Mouse (Mus musculus): ENCODE measurements around the gene Lbhd1. TPM values are rescaled to one million over a fixed set of nuclear protein-coding genes. Genes with fewer than 3 reads are reported as not detected.
A peak's percentile ranks its signal among the peaks of the same experiment; 100 is the strongest.

Lbhd1 gene
- polyA plus RNA-seq, 1 experiment from 2014 or later, result 2.5 TPM

- no peak overlapping the region for H3K27ac ChIP-seq
- no peaks in the 10 kb centered on the region for H3K79me2 ChIP-seq (ENCODE audit: inconsistent target)
- WGBS (ENCODE audit: missing documents), result 85% methylated on average over 10 of the region's 10 CpGs
- H3K4me3 ChIP-seq (ENCODE audit: inconsistent target), result no peak overlapping the region
- H3K36me3 ChIP-seq (ENCODE audit: inconsistent target), result peaks cover 10% of the 10 kb centered on the region
These were observed 31.1 kb upstream of the Lbhd1 start for GRCm38 (mm10) chr19:8852236-8852928.

DNA sequence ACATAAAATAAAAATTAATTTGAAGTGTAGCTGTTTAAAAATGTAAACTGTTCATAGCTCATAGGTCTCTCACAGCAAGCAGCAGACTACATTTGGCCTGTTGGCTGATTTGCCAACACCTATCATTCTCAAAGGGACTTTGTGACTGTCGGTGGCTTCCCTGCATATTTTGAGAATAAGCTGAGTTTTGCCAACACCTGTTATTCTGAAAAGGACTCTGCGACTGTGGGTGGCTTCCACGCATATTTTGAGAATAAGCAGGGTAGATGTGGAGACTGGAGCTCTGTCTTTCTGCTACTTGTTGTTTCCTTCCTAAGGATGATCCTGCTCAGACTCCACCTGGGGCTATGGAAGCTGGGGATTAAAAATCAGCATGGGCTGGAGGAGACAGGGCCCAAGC is 30.4 kb upstream of the Lbhd1 start:
- 100% methylated on average over 2 of the region's 3 CpGs for WGBS (ENCODE audit: missing documents)
- Histone ChIP-seq H3K4me3 (ENCODE audit: inconsistent target) (no peak overlapping the region), H3K36me3 (ENCODE audit: inconsistent target) (peaks cover 5% of the 10 kb centered on the region), H3K79me2 (ENCODE audit: inconsistent target) (no peaks in the 10 kb centered on the region), H3K27ac (no peak overlapping the region)

- Histone ChIP-seq H3K4me3 (ENCODE audit: inconsistent target) (no peak overlapping the region), H3K36me3 (ENCODE audit: inconsistent target) (no peaks in the 10 kb centered on the region), H3K79me2 (ENCODE audit: inconsistent target) (no peaks in the 10 kb centered on the region), H3K27ac (no peak overlapping the region)
- 42% methylated on average over 4 of the region's 4 CpGs for WGBS (ENCODE audit: missing documents)
These were observed 25.8 kb upstream of the Lbhd1 start for GRCm38 (mm10) chr19:8857689-8858088.

GRCm38 (mm10) chr19:8859018-8859417 is 24.5 kb upstream of the Lbhd1 start:
- Histone ChIP-seq H3K27ac (no peak overlapping the region), H3K4me3 (ENCODE audit: inconsistent target) (no peak overlapping the region), H3K79me2 (ENCODE audit: inconsistent target) (no peaks in the 10 kb centered on the region), H3K36me3 (ENCODE audit: inconsistent target) (no peaks in the 10 kb centered on the region)
- 40% methylated on average over 1 of the region's 1 CpGs for WGBS (ENCODE audit: missing documents)

GRCm38 (mm10) chr19:8864265-8864664 is 19.3 kb upstream of the Lbhd1 start:
- H3K36me3 ChIP-seq (ENCODE audit: inconsistent target), result no peaks in the 10 kb centered on the region
- WGBS (ENCODE audit: missing documents), result 93% methylated on average over 6 of the region's 6 CpGs
- H3K79me2 ChIP-seq (ENCODE audit: inconsistent target), result no peaks in the 10 kb centered on the region
- no peak overlapping the region for H3K27ac ChIP-seq
- H3K4me3 ChIP-seq (ENCODE audit: inconsistent target), result no peak overlapping the region

GRCm38 (mm10) chr19:8870381-8870780 is 13.2 kb upstream of the Lbhd1 start:
- Histone ChIP-seq H3K79me2 (ENCODE audit: inconsistent target) (peaks cover 28% of the 10 kb centered on the region), H3K36me3 (ENCODE audit: inconsistent target) (peaks cover 15% of the 10 kb centered on the region), H3K4me3 (ENCODE audit: inconsistent target) (peak overlapping the region; percentile 55), H3K27ac (peak overlapping the region; percentile 69)
- WGBS (ENCODE audit: missing documents), result no CpG with 5 or more reads among the region's 3 CpGs

DNA sequence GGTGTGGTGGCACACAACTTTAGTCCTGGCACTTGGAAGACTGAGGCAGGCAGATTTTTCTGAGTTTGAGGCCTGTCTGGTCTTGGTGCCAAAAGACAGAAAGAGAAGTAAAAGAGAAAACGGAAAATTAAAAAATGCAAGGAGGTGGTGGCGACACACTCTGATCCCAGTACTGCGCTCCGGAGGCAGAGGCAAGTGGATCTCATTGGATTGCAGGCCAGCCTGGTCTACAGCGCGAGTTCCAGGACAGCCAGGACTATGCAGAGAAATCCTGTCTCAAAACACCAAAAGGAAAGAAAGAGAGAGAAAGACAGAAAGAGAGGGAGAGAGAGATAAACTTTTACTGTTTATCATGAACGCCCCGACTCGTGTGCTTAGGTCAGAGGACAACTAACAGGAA is 12.7 kb upstream of the Lbhd1 start:
- H3K36me3 ChIP-seq (ENCODE audit: inconsistent target), result peaks cover 18% of the 10 kb centered on the region
- H3K79me2 ChIP-seq (ENCODE audit: inconsistent target), result peaks cover 28% of the 10 kb centered on the region
- peak overlapping the region; percentile 69 for H3K27ac ChIP-seq
- peak overlapping the region; percentile 55 for H3K4me3 ChIP-seq (ENCODE audit: inconsistent target)
- WGBS (ENCODE audit: missing documents), result 20% methylated on average over 9 of the region's 9 CpGs

GRCm38 (mm10) chr19:8871267-8872186 is 12.0 kb upstream of the Lbhd1 start, which contains the start of gene Ubxn1:
Gene Ubxn1, plus strand, starts transcription at chr19:8871496.
- under 1% methylated on average over 54 of the region's 59 CpGs for WGBS (ENCODE audit: missing documents)
- Histone ChIP-seq H3K36me3 (ENCODE audit: inconsistent target) (peaks cover 25% of the 10 kb centered on the region), H3K27ac (peak within 1 kb of the TSS; percentile 69), H3K4me3 (ENCODE audit: inconsistent target) (peak within 1 kb of the TSS; percentile 55), H3K79me2 (ENCODE audit: inconsistent target) (peaks cover 28% of the 10 kb centered on the region)

GRCm38 (mm10) chr19:8872266-8872840 is 11.2 kb upstream of the Lbhd1 start:
- Histone ChIP-seq H3K79me2 (ENCODE audit: inconsistent target) (peaks cover 28% of the 10 kb centered on the region), H3K4me3 (ENCODE audit: inconsistent target) (peak overlapping the region; percentile 55), H3K36me3 (ENCODE audit: inconsistent target) (peaks cover 26% of the 10 kb centered on the region), H3K27ac (peak overlapping the region; percentile 62)
- 71% methylated on average over 10 of the region's 10 CpGs for WGBS (ENCODE audit: missing documents)

GRCm38 (mm10) chr19:8875031-8875430 is 8.5 kb upstream of the Lbhd1 start:
- peaks cover 26% of the 10 kb centered on the region for H3K36me3 ChIP-seq (ENCODE audit: inconsistent target)
- 93% methylated on average over 7 of the region's 7 CpGs for WGBS (ENCODE audit: missing documents)
- no peak overlapping the region for H3K4me3 ChIP-seq (ENCODE audit: inconsistent target)
- peaks cover 28% of the 10 kb centered on the region for H3K79me2 ChIP-seq (ENCODE audit: inconsistent target)
- H3K27ac ChIP-seq, result no peak overlapping the region

DNA sequence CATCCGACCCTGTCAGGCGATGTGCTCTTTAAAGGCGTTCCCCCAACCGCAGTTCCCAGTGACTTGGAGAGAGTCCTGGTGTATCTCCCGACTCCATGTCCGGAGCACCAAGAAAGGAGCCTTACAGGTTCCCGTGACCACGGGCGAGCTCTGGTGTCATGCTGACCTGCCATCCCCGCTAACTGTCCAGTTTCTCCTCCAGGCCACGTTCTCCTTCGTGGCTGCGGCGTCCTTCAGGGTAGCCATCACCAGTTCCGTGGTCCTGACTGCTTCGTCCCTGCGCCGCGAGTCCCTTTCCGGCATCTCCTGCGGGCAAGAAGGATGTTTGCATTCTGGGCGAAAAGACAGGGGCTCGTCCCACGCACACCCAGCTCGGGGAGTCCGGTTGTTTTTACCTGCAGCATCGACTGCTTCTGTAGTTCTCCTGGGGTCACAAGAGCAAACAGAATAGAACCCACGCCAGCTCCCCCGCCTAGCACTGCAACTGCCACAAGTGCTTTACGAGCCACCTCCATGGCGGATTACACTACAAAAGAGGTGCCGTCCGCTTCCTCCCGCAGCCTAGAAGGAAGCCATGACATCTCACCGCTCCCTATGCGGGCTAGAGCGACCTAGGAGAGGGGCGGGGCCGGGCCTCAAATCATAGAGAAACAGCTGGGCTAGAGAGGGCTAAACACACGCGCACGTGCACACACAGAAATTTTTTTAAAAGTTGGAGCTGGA is 3.1 kb upstream of the Lbhd1 start, which contains the start of gene Uqcc3:
TSS of gene Uqcc3 (minus strand) at position 613 of the 723 bp plus-strand sequence.
- Histone ChIP-seq H3K79me2 (ENCODE audit: inconsistent target) (no peaks in the 10 kb centered on the region), H3K4me3 (ENCODE audit: inconsistent target) (peak within 1 kb of the TSS; percentile 98), H3K36me3 (ENCODE audit: inconsistent target) (peaks cover 10% of the 10 kb centered on the region; the same call in 1 of the 2 replicates), H3K27ac (peak within 1 kb of the TSS; percentile 65)
- whole genome bisulfite sequencing (ENCODE audit: missing documents), result under 1% methylated on average over 41 of the region's 42 CpGs

- Histone ChIP-seq H3K36me3 (ENCODE audit: inconsistent target) (0 out of 2 replicates have a peak, but pooled peaks cover 5% of the 10 kb centered on the region), H3K4me3 (ENCODE audit: inconsistent target) (peak overlapping the region; percentile 98), H3K79me2 (ENCODE audit: inconsistent target) (no peaks in the 10 kb centered on the region), H3K27ac (no peak overlapping the region)
- 0% methylated on average over 3 of the region's 3 CpGs for WGBS (ENCODE audit: missing documents)
These were observed 2.5 kb upstream of the Lbhd1 start for GRCm38 (mm10) chr19:8881034-8881392.

- Histone ChIP-seq H3K27ac (no peak overlapping the region), H3K79me2 (ENCODE audit: inconsistent target) (peaks cover 19% of the 10 kb centered on the region), H3K36me3 (ENCODE audit: inconsistent target) (no peaks in the 10 kb centered on the region), H3K4me3 (ENCODE audit: inconsistent target) (no peak overlapping the region)
- WGBS (ENCODE audit: missing documents), result 100% methylated on average over 1 of the region's 1 CpGs
These were observed 3.5 kb downstream of the Lbhd1 start for GRCm38 (mm10) chr19:8886916-8887584.
